Mouse (Mus musculus): ENCODE measurements around the gene 1700020L24Rik.

The 1700020L24Rik gene

GRCm38 (mm10) chr11:83454548-83454947, 17.1 kb downstream of the 1700020L24Rik start:
- no peaks in the 10 kb centered on the region for H3K9me3 ChIP-seq (ENCODE audit: low read length)
- H3K4me1 ChIP-seq (replicated peaks; ENCODE audit: low read depth, low read length) = peaks cover 34% of the 10 kb centered on the region
- H3K4me3 ChIP-seq (replicated peaks; ENCODE audit: low read length) = peak overlapping the region; percentile 20; the same call in 1 of the 2 replicates
- TF ChIP-seq POU5F1 (IDR thresholded peaks at IDR 0.05; ENCODE audit: borderline replicate concordance, low read length) = no peak
- TF ChIP-seq NANOG (IDR thresholded peaks at IDR 0.05; ENCODE audit: borderline replicate concordance, low read length) = no peak
- TF ChIP-seq CTCF (conservative IDR thresholded peaks at IDR 0.05; ENCODE audit: low read length) = no peak
- no peaks in the 10 kb centered on the region for H3K36me3 ChIP-seq (ENCODE audit: insufficient read depth, low read length)
- peaks cover 6% of the 10 kb centered on the region; the same call in 1 of the 2 replicates for H3K27me3 ChIP-seq (ENCODE audit: insufficient read depth, low read length)

- TF ChIP-seq POU5F1 (IDR thresholded peaks at IDR 0.05; ENCODE audit: borderline replicate concordance, low read length) (no peak), CTCF (conservative IDR thresholded peaks at IDR 0.05; ENCODE audit: low read length) (no peak), NANOG (IDR thresholded peaks at IDR 0.05; ENCODE audit: borderline replicate concordance, low read length) (no peak)
- no peak overlapping the region for H3K4me3 ChIP-seq (replicated peaks; ENCODE audit: low read length)
- H3K36me3 ChIP-seq (ENCODE audit: insufficient read depth, low read length) = no peaks in the 10 kb centered on the region
- peaks cover 23% of the 10 kb centered on the region for H3K4me1 ChIP-seq (replicated peaks; ENCODE audit: low read depth, low read length)
- H3K27me3 ChIP-seq (ENCODE audit: insufficient read depth, low read length) = peaks cover 11% of the 10 kb centered on the region
- no peaks in the 10 kb centered on the region for H3K9me3 ChIP-seq (ENCODE audit: low read length)
These were observed 18.1 kb downstream of the 1700020L24Rik start for GRCm38 (mm10) chr11:83455608-83456007.

- no peaks in the 10 kb centered on the region for H3K9me3 ChIP-seq (ENCODE audit: low read length)
- H3K36me3 ChIP-seq (ENCODE audit: insufficient read depth, low read length) = no peaks in the 10 kb centered on the region
- peaks cover 25% of the 10 kb centered on the region for H3K27me3 ChIP-seq (ENCODE audit: insufficient read depth, low read length)
- H3K4me1 ChIP-seq (replicated peaks; ENCODE audit: low read depth, low read length) = peaks cover 21% of the 10 kb centered on the region
- no peak for TF ChIP-seq POU5F1 (IDR thresholded peaks at IDR 0.05; ENCODE audit: borderline replicate concordance, low read length)
- H3K4me3 ChIP-seq (replicated peaks; ENCODE audit: low read length) = no peak overlapping the region
These were observed 19.8 kb downstream of the 1700020L24Rik start for GRCm38 (mm10) chr11:83457257-83457656.

DNA sequence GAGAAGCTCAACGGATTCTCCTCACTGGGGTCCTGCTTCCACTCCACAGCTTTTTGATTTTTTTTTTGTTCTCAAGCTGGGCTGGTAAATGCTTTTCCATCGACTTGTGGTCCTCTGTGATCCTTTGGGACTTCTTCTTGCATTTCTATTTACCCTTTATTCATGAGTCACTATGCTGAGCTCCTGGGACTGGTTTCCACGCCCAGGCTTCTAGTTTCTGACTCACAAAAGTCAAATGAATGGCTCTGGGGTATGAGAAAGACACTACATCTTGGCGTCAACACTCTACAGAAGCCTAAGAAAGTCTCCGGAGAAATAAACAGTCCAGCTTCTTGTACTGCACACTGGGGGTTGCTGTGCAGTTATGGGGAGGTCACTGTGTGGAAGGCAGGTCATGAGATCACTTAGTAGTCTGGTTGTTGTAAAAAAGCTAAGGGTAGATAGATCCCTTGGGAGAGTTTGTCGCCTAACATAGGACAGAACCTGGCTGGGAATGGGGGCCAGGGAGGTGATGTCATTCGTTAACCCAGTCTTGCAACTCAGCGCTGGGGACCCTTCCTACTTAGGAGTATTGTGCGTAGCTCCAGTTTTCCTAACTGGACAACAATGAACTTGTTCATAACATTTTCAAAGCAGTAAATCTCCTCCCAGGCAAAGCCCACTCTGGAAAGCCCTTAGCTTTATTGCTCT, 20.6 kb downstream of the 1700020L24Rik start:
- Histone ChIP-seq H3K4me1 (replicated peaks; ENCODE audit: low read depth, low read length) (peaks cover 25% of the 10 kb centered on the region), H3K4me3 (replicated peaks; ENCODE audit: low read length) (no peak overlapping the region), H3K9me3 (ENCODE audit: low read length) (no peaks in the 10 kb centered on the region), H3K36me3 (ENCODE audit: insufficient read depth, low read length) (no peaks in the 10 kb centered on the region), H3K27me3 (ENCODE audit: insufficient read depth, low read length) (peaks cover 33% of the 10 kb centered on the region)
- no peak for TF ChIP-seq NANOG (IDR thresholded peaks at IDR 0.05; ENCODE audit: borderline replicate concordance, low read length)
- no peak for TF ChIP-seq POU5F1 (IDR thresholded peaks at IDR 0.05; ENCODE audit: borderline replicate concordance, low read length)
- no peak for TF ChIP-seq CTCF (conservative IDR thresholded peaks at IDR 0.05; ENCODE audit: low read length)

DNA sequence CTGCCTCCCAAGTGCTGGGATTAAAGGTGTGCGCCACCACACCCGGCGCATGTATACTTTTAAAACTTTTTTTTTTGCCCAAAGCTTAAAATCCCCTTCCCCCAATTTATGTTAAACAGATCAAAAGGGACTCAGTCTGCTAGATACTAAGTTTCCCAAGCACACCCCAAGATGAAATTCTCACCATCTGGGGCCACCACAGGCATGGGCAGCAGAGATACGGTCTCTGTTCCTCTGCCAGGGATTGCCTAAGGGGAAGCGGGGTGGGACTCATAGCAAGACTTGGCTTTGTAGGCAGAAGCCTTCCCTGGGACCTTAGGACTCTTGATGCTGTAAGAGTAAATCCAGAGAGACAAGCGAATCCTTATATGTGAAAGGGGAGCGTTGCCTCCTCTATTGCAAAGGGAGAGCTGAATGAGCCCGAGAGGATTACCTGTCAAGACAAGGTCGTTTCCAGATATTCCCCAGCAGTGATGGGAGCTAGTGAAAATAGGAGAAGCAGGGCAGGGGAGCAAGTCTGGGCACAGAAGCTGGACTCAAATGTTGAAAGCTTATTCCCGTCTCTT, 24.1 kb downstream of the 1700020L24Rik start:
- peaks cover 21% of the 10 kb centered on the region for H3K9me3 ChIP-seq (ENCODE audit: low read length)
- peaks cover 10% of the 10 kb centered on the region; the same call in 1 of the 2 replicates for H3K4me1 ChIP-seq (replicated peaks; ENCODE audit: low read depth, low read length)
- H3K27me3 ChIP-seq (ENCODE audit: insufficient read depth, low read length) = peaks cover 59% of the 10 kb centered on the region
- no peak overlapping the region for H3K4me3 ChIP-seq (replicated peaks; ENCODE audit: low read length)
- no peak for TF ChIP-seq POU5F1 (IDR thresholded peaks at IDR 0.05; ENCODE audit: borderline replicate concordance, low read length)
- no peak for TF ChIP-seq NANOG (IDR thresholded peaks at IDR 0.05; ENCODE audit: borderline replicate concordance, low read length)
- TF ChIP-seq CTCF (conservative IDR thresholded peaks at IDR 0.05; ENCODE audit: low read length) = no peak
- H3K36me3 ChIP-seq (ENCODE audit: insufficient read depth, low read length) = no peaks in the 10 kb centered on the region

- peaks cover 10% of the 10 kb centered on the region; the same call in 1 of the 2 replicates for H3K4me1 ChIP-seq (replicated peaks; ENCODE audit: low read depth, low read length)
- peaks cover 33% of the 10 kb centered on the region for H3K9me3 ChIP-seq (ENCODE audit: low read length)
- no peaks in the 10 kb centered on the region for H3K36me3 ChIP-seq (ENCODE audit: insufficient read depth, low read length)
- peak within 1 kb of the TSS; percentile 84 for H3K4me3 ChIP-seq (replicated peaks; ENCODE audit: low read length)
- peaks cover 53% of the 10 kb centered on the region for H3K27me3 ChIP-seq (ENCODE audit: insufficient read depth, low read length)
- TF ChIP-seq NANOG (IDR thresholded peaks at IDR 0.05; ENCODE audit: borderline replicate concordance, low read length) = no peak
- no peak for TF ChIP-seq POU5F1 (IDR thresholded peaks at IDR 0.05; ENCODE audit: borderline replicate concordance, low read length)
- no peak for TF ChIP-seq CTCF (conservative IDR thresholded peaks at IDR 0.05; ENCODE audit: low read length)
These were observed 25.3 kb downstream of the 1700020L24Rik start, which contains the start of gene Mmp28 for GRCm38 (mm10) chr11:83462711-83463244. Gene Mmp28, minus strand, starts transcription at chr11:83463071.

DNA sequence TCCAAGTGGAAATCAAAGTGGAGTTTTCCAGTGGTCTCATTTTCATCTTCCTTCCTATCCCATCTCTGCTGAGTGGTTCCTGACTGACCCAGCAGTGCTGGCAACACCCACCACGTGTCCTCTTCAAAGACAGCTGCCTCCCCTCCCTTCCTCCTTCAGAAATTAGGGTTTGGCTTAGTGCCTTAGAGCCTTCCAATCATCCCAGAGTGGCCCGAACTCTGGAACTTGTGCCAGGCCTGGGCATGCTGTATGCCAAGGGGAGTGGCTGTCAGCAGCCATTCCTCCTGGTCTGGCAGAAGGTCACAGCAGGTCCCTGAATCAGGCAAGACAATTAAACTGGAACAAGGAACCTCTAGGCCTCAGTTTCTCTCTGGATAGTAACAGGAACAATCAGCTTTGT, 28.5 kb downstream of the 1700020L24Rik start:
- peaks cover 65% of the 10 kb centered on the region for H3K9me3 ChIP-seq (ENCODE audit: low read length)
- peaks cover 10% of the 10 kb centered on the region; the same call in 1 of the 2 replicates for H3K4me1 ChIP-seq (replicated peaks; ENCODE audit: low read depth, low read length)
- peaks cover 45% of the 10 kb centered on the region for H3K27me3 ChIP-seq (ENCODE audit: insufficient read depth, low read length)
- no peaks in the 10 kb centered on the region for H3K36me3 ChIP-seq (ENCODE audit: insufficient read depth, low read length)
- TF ChIP-seq CTCF (conservative IDR thresholded peaks at IDR 0.05; ENCODE audit: low read length) (no peak), NANOG (IDR thresholded peaks at IDR 0.05; ENCODE audit: borderline replicate concordance, low read length) (no peak), POU5F1 (IDR thresholded peaks at IDR 0.05; ENCODE audit: borderline replicate concordance, low read length) (no peak)
- H3K4me3 ChIP-seq (replicated peaks; ENCODE audit: low read length) = no peak overlapping the region

GRCm38 (mm10) chr11:83467120-83467652, 29.7 kb downstream of the 1700020L24Rik start:
- H3K9me3 ChIP-seq (ENCODE audit: low read length) = peaks cover 77% of the 10 kb centered on the region
- no peak for TF ChIP-seq NANOG (IDR thresholded peaks at IDR 0.05; ENCODE audit: borderline replicate concordance, low read length)
- TF ChIP-seq CTCF (conservative IDR thresholded peaks at IDR 0.05; ENCODE audit: low read length) = no peak
- TF ChIP-seq POU5F1 (IDR thresholded peaks at IDR 0.05; ENCODE audit: borderline replicate concordance, low read length) = no peak

More at GRCm38 (mm10) chr11:83467120-83467652, 29.7 kb downstream of the 1700020L24Rik start:
- Histone ChIP-seq H3K27me3 (ENCODE audit: insufficient read depth, low read length) (peaks cover 35% of the 10 kb centered on the region), H3K36me3 (ENCODE audit: insufficient read depth, low read length) (no peaks in the 10 kb centered on the region), H3K4me1 (replicated peaks; ENCODE audit: low read depth, low read length) (peaks cover 11% of the 10 kb centered on the region; the same call in 1 of the 2 replicates), H3K4me3 (replicated peaks; ENCODE audit: low read length) (no peak overlapping the region)

Measured in E14TG2a.4 (cell line).